Mouse (Mus musculus) heart, embryonic 14.5 days (tissue): ENCODE measurements around the gene 4930453N24Rik. TPM values are rescaled to one million over a fixed set of nuclear protein-coding genes. Genes with fewer than 3 reads are reported as not detected.

Experiments
- ATAC-seq: fragments of 200-750 bp; cut with Nextera tagmentation; 2 replicates; pipeline ENCODE4 v1.8.0; 2017; ENCODE audit warnings: low read depth, moderate TSS enrichment; ENCODE audit not compliant: insufficient number of reproducible peaks, insufficient read depth, low FRiP score
- H3K27ac ChIP-seq, 2 experiments: fragments of 200-500 bp in 1 of 2; fragments of 300-500 bp in 1 of 2; sonication (generic) in 1 of 2; replicated peaks in 1 of 2; 2 replicates each; pipeline ENCODE4 v1.5.1; 2012 to 2014; ENCODE audit warnings: low read depth in 2 of 2, low read length in 2 of 2, control low read depth in 1 of 2, mild to moderate bottlenecking in 1 of 2, mixed read lengths in 1 of 2; ENCODE audit not compliant: control insufficient read depth in 1 of 2, insufficient read depth in 1 of 2
- H3K27me3 ChIP-seq: fragments of 300-500 bp; sonication (generic); 2 replicates; pipeline ENCODE4 v1.6.1; 2014; ENCODE audit warnings: mild to moderate bottlenecking, low read length, control low read depth; ENCODE audit not compliant: control insufficient read depth, insufficient read depth
- H3K36me3 ChIP-seq: fragments of 300-500 bp; sonication (generic); 2 replicates; pipeline ENCODE4 v1.6.1; 2014; ENCODE audit warnings: mild to moderate bottlenecking, control low read depth, low read length, mixed read lengths; ENCODE audit not compliant: control insufficient read depth, insufficient read depth
- H3K4me1 ChIP-seq, 2 experiments: fragments of 200-500 bp in 1 of 2; fragments of 300-500 bp in 1 of 2; sonication (generic) in 1 of 2; 2 replicates each; pipeline ENCODE4 v1.6.1; 2012 to 2014; ENCODE audit warnings: low read length in 2 of 2, control low read depth in 1 of 2, mixed read lengths in 1 of 2; ENCODE audit not compliant: control insufficient read depth in 2 of 2, insufficient read depth in 2 of 2
- H3K4me2 ChIP-seq: fragments of 300-500 bp; sonication (generic); 2 replicates; pipeline ENCODE4 v1.6.1; 2014; ENCODE audit warnings: mild to moderate bottlenecking, low read length
- H3K4me3 ChIP-seq, 2 experiments: fragments of 200-500 bp in 1 of 2; fragments of 300-500 bp in 1 of 2; sonication (generic) in 1 of 2; 2 replicates each; pipeline ENCODE4 v1.5.1; 2012 to 2014; ENCODE audit warnings: low read length in 2 of 2, mild to moderate bottlenecking in 2 of 2, control low read depth in 1 of 2, low read depth in 1 of 2, moderate library complexity in 1 of 2; ENCODE audit not compliant: control insufficient read depth in 1 of 2, insufficient read depth in 1 of 2
- H3K9ac ChIP-seq: fragments of 300-500 bp; sonication (generic); 2 replicates; pipeline ENCODE4 v1.6.1; 2014; ENCODE audit warnings: mild to moderate bottlenecking, low read length
- H3K9me3 ChIP-seq: fragments of 300-500 bp; sonication (generic); 2 replicates; pipeline ENCODE4 v1.6.1; 2016; ENCODE audit warnings: low read length, control low read depth; ENCODE audit not compliant: control insufficient read depth
- WGBS: fragments of 180-500 bp; shearing (Covaris S2); extraction: QIAGEN DNeasy Blood & Tissue Kit; methylation state at CpG from one replicate; pipeline ENCODE4 v1.1.7; 2014; 5-methylcytosine and 5-hydroxymethylcytosine counted together
- polyA plus RNA-seq: library from polyadenylated mRNA; unstranded; fragments of >200 nt; fragmentation: Nextera tagmentation; extraction: Ambion mirVana; gene quantifications from 2 replicates; pipeline ENCODE4 v1.2.1, GENCODE M21; 2014

4930453N24Rik gene
- 16.3 and 16.8 TPM in 2 replicates for polyA plus RNA-seq

GRCm38 (mm10) chr16:64770521-64771430 lies at the start of gene 4930453N24Rik:
Gene 4930453N24Rik, minus strand, starts transcription at chr16:64771161.
- no peaks in the 10 kb centered on the region for H3K9me3 ChIP-seq
- H3K36me3 ChIP-seq, result peaks cover 16% of the 10 kb centered on the region
- peak within 1 kb of the TSS; percentile 92 for H3K9ac ChIP-seq
- peak; percentile 94 for ATAC-seq
- peak within 1 kb of the TSS; percentile 66 for H3K4me2 ChIP-seq
- WGBS, result 2% methylated on average over 72 of the region's 72 CpGs
- H3K4me1 ChIP-seq, result peaks cover 2 to 6% of the 10 kb centered on the region in 2 experiments; a peak in 2 of 4 replicates
- peak within 1 kb of the TSS; percentile 93 to 99 for H3K4me3 ChIP-seq
- H3K27me3 ChIP-seq, result no peaks in the 10 kb centered on the region
- H3K27ac ChIP-seq, result peak within 1 kb of the TSS; percentile 82 to 87

- no peak overlapping the region for H3K4me3 ChIP-seq
- no peaks in the 10 kb centered on the region for H3K27me3 ChIP-seq
- H3K36me3 ChIP-seq, result peaks cover 12% of the 10 kb centered on the region
- no peak for ATAC-seq
- H3K27ac ChIP-seq, result no peak overlapping the region
- WGBS, result 94% methylated on average over 3 of the region's 3 CpGs
- no peak overlapping the region for H3K4me2 ChIP-seq
- no peaks in the 10 kb centered on the region for H3K9me3 ChIP-seq
- H3K9ac ChIP-seq, result no peak overlapping the region
- no peaks in the 10 kb centered on the region for H3K4me1 ChIP-seq
These were observed 46.3 kb upstream of the 4930453N24Rik start for GRCm38 (mm10) chr16:64817094-64817765.

- 89% methylated on average over 3 of the region's 3 CpGs for WGBS
- H3K27me3 ChIP-seq, result no peaks in the 10 kb centered on the region
- no peak for ATAC-seq
These were observed 32.1 kb upstream of the 4930453N24Rik start for GRCm38 (mm10) chr16:64803041-64803440.

GRCm38 (mm10) chr16:64801638-64802037 lies 30.7 kb upstream of the 4930453N24Rik start:
- no peak overlapping the region for H3K27ac ChIP-seq
- H3K9ac ChIP-seq, result no peak overlapping the region
- no peaks in the 10 kb centered on the region for H3K27me3 ChIP-seq
- H3K36me3 ChIP-seq, result peaks cover 8% of the 10 kb centered on the region
- H3K9me3 ChIP-seq, result 0 out of 2 replicates have a peak, but pooled peaks cover 3% of the 10 kb centered on the region
- H3K4me2 ChIP-seq, result no peak overlapping the region
- no peaks in the 10 kb centered on the region for H3K4me1 ChIP-seq
- no peak overlapping the region for H3K4me3 ChIP-seq
- no peak for ATAC-seq

More at GRCm38 (mm10) chr16:64803041-64803440, 32.1 kb upstream of the 4930453N24Rik start:
- Histone ChIP-seq H3K4me3 (no peak overlapping the region), H3K4me2 (no peak overlapping the region), H3K27ac (no peak overlapping the region), H3K36me3 (peaks cover 8% of the 10 kb centered on the region), H3K9me3 (0 out of 2 replicates have a peak, but pooled peaks cover 3% of the 10 kb centered on the region), H3K9ac (no peak overlapping the region), H3K4me1 (no peaks in the 10 kb centered on the region)

GRCm38 (mm10) chr16:64800393-64800792 lies 29.4 kb upstream of the 4930453N24Rik start:
- Histone ChIP-seq H3K4me1 (no peaks in the 10 kb centered on the region), H3K9ac (no peak overlapping the region), H3K4me3 (no peak overlapping the region), H3K9me3 (0 out of 2 replicates have a peak, but pooled peaks cover 3% of the 10 kb centered on the region), H3K27me3 (no peaks in the 10 kb centered on the region), H3K36me3 (peaks cover 4% of the 10 kb centered on the region), H3K4me2 (no peak overlapping the region), H3K27ac (no peak overlapping the region)
- ATAC-seq, result no peak
- WGBS, result 93% methylated on average over 5 of the region's 5 CpGs

GRCm38 (mm10) chr16:64794802-64795201 lies 23.8 kb upstream of the 4930453N24Rik start:
- Histone ChIP-seq H3K27me3 (no peaks in the 10 kb centered on the region), H3K36me3 (peaks cover 7% of the 10 kb centered on the region; the same call in 1 of the 2 replicates), H3K27ac (no peak overlapping the region), H3K4me1 (no peaks in the 10 kb centered on the region), H3K4me2 (no peak overlapping the region), H3K4me3 (no peak overlapping the region), H3K9me3 (no peaks in the 10 kb centered on the region), H3K9ac (no peak overlapping the region)
- ATAC-seq, result no peak
- 86% methylated on average over 2 of the region's 2 CpGs for WGBS

- WGBS, result 91% methylated on average over 3 of the region's 3 CpGs
- H3K27ac ChIP-seq, result no peak overlapping the region
- no peak for ATAC-seq
These were observed 18.7 kb upstream of the 4930453N24Rik start for GRCm38 (mm10) chr16:64789706-64790105.

More at GRCm38 (mm10) chr16:64789706-64790105, 18.7 kb upstream of the 4930453N24Rik start:
- Histone ChIP-seq H3K9ac (no peak overlapping the region), H3K36me3 (peaks cover 31% of the 10 kb centered on the region), H3K9me3 (no peaks in the 10 kb centered on the region), H3K27me3 (no peaks in the 10 kb centered on the region), H3K4me2 (no peak overlapping the region), H3K4me1 (no peaks in the 10 kb centered on the region), H3K4me3 (no peak overlapping the region)
